Mouse (Mus musculus) midbrain, embryonic 14.5 days (tissue): ENCODE results near the gene Tbx5. TPM values are rescaled to one million over a fixed set of nuclear protein-coding genes. Genes with fewer than 3 reads are reported as not detected.

Experiments used
- ATAC-seq: fragments of 200-750 bp; cut with Nextera tagmentation; 2 replicates; pipeline ENCODE4 v1.8.0; 2017; ENCODE audit warnings: moderate number of reproducible peaks, moderate library complexity; ENCODE audit not compliant: low FRiP score, low TSS enrichment
- DNase-seq: peaks from one replicate; pipeline ENCODE4 v3.0.0-alpha.2; 2015
- H3K27ac ChIP-seq: fragments of 300-500 bp; sonication (generic); replicated peaks from 2 replicates; pipeline ENCODE4 v1.5.1; 2014; ENCODE audit warnings: mild to moderate bottlenecking, low read depth, low read length, moderate library complexity
- H3K27me3 ChIP-seq: fragments of 300-500 bp; sonication (generic); 2 replicates; pipeline ENCODE4 v1.6.1; 2014; ENCODE audit warnings: low read length, control low read depth, mixed read lengths; ENCODE audit not compliant: control insufficient read depth, insufficient read depth
- H3K36me3 ChIP-seq: fragments of 300-500 bp; sonication (generic); 2 replicates; pipeline ENCODE4 v1.6.1; 2014; ENCODE audit warnings: low read length, control low read depth; ENCODE audit not compliant: control insufficient read depth, insufficient read depth
- H3K4me1 ChIP-seq: fragments of 300-500 bp; sonication (generic); 2 replicates; pipeline ENCODE4 v1.6.1; 2014; ENCODE audit warnings: mild to moderate bottlenecking, antibody characterized with exemption, low read length, control low read depth; ENCODE audit not compliant: control insufficient read depth, insufficient read depth
- H3K4me2 ChIP-seq: fragments of 300-500 bp; sonication (generic); 2 replicates; pipeline ENCODE4 v1.6.1; 2014; ENCODE audit warnings: mild to moderate bottlenecking, low read length, moderate library complexity
- H3K4me3 ChIP-seq: fragments of 300-500 bp; sonication (generic); replicated peaks from 2 replicates; pipeline ENCODE4 v1.5.1; 2014; ENCODE audit warnings: low read depth, low read length
- H3K9ac ChIP-seq: fragments of 300-500 bp; sonication (generic); replicated peaks from 2 replicates; pipeline ENCODE4 v1.6.1; 2014; ENCODE audit warnings: mild to moderate bottlenecking, low read length, moderate library complexity
- H3K9me3 ChIP-seq: fragments of 300-500 bp; sonication (generic); 2 replicates; pipeline ENCODE4 v1.6.1; 2016; ENCODE audit warnings: low read length, control low read depth, mixed read lengths; ENCODE audit not compliant: control insufficient read depth
- WGBS: fragments of 180-500 bp; shearing (Covaris S2); extraction: QIAGEN DNeasy Blood & Tissue Kit; methylation state at CpG from one replicate; pipeline ENCODE4 v1.1.7; 2014; 5-methylcytosine and 5-hydroxymethylcytosine counted together
- polyA plus RNA-seq: library from polyadenylated mRNA; unstranded; fragments of >200 nt; fragmentation: Nextera tagmentation; extraction: Ambion mirVana; gene quantifications from 2 replicates; pipeline ENCODE4 v1.2.1, GENCODE M21; 2014

Gene Tbx5
- polyA plus RNA-seq, 1 experiment from 2014 or later, result 0.11 TPM

DNA sequence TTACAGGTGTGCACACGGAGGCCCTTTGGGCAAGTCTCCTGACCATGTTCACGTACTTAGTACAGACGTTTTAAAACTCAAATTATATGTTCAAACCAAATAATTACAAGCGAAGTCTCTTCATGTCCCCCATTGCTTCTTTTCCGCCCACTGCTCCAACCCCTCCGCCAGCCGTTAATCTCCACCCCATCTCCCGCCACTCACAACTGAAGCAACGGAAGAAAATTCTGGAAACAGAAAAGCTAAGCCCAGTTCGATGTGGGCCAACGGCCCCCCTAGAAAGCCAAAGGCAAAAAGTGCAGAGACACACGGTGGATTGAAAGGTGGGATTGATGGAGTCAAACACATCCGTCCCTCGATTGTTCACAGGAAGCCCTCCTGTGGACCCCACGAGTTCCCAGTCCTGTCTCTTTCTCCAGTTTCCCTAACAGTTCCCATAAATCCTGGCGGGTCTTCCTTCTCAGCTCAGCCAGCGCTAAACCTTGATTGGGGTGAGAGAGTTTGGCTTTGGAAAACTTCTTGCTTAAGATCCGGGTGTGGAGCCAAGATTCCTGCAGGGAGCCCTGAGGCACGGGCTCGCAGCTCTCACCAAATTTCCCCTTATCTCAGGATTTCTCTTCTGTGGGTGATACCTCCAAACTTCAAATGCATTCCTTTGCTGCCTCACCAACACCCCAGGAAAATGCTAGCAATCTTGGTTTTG is 24.8 kb upstream of the Tbx5 start:
- no peak for DNase-seq
- H3K9me3 ChIP-seq, result no peaks in the 10 kb centered on the region
- no peaks in the 10 kb centered on the region for H3K4me1 ChIP-seq
- 2% methylated on average over 20 of the region's 20 CpGs for WGBS
- ATAC-seq, result no peak
- no peak overlapping the region for H3K4me3 ChIP-seq
- H3K36me3 ChIP-seq, result no peaks in the 10 kb centered on the region
- H3K4me2 ChIP-seq, result no peak overlapping the region
- H3K27me3 ChIP-seq, result peaks cover 93% of the 10 kb centered on the region
- no peak overlapping the region for H3K27ac ChIP-seq
- no peak overlapping the region for H3K9ac ChIP-seq

DNA sequence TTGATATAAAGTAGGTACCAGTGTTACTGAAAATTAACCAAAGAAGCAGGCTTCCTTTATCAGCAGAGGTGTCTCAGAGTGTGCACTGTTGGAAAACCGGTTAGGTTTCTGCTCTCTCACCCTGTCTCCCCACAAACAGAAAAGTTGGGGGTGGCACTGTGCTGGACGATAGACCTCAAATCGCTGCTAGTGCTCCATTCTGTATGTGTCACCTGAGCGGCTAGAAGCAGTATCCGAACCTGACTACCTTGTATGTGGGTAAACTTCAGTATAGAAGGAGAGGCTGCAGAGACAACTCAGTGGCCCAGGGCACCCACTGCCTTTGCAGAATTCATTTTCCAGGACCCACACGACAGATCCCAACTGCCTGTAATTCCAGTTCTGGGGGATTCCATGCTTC is 23.8 kb upstream of the Tbx5 start:
- peaks cover 82% of the 10 kb centered on the region for H3K27me3 ChIP-seq
- H3K36me3 ChIP-seq, result no peaks in the 10 kb centered on the region
- 30% methylated on average over 6 of the region's 6 CpGs for WGBS
- no peaks in the 10 kb centered on the region for H3K4me1 ChIP-seq
- no peak overlapping the region for H3K27ac ChIP-seq
- H3K9me3 ChIP-seq, result no peaks in the 10 kb centered on the region
- no peak overlapping the region for H3K9ac ChIP-seq
- DNase-seq (no peak), ATAC-seq (no peak)
- H3K4me2 ChIP-seq, result no peak overlapping the region
- H3K4me3 ChIP-seq, result no peak overlapping the region

DNA sequence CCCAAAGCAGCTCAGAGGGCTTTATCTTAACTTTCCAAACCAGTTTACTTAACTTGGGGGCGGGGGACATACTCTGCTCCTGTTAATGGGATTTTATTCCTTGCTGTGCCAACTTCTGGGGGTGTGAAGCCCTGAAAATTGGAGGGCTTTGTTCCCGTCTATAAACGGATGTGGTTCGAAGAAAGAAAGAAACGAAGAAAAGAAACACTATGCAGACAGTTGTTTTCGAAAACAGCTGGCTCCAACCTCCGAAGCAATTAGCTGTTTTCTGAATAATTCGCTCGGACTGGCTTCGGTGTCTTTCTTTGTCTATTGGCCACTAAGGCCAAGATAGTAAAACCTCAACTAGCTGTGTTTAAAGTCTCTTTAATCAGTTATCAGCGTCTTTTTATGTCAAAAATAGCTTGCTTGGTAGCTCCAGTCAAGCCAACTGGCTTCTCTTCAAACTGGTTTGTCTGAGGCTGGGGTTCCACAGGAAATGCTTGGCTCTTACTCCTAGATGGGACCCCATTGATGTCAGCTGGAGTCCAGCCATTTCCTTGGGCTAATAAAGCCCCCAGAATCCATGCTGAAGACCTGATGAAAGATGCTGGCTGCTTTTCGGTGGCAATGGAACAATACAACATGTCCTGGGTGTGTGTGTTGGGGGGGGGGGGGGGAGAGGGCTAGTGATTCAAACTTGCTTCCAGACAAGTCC is 21.3 kb upstream of the Tbx5 start:
- ATAC-seq (no peak), DNase-seq (no peak)
- 59% methylated on average over 12 of the region's 12 CpGs for WGBS

DNA sequence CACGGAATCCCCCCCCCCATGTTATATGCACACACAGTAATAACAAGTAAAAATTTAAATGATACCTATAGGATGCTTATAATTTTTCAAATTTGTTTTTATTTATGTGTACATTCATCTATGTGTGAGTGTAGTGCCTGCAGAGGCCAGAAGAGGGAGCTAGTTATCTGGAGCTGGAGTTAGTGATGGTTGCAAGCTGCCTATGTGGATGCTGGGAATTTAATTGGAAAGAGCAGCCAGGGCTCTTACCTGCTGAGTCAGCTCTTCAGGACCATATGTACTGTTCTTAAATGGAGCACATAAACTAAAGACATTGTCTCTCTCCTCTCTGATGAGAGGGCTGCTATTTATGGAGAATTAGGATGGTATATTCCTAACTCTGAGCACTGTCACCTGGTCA is 17.2 kb upstream of the Tbx5 start:
- Histone ChIP-seq H3K36me3 (no peaks in the 10 kb centered on the region), H3K9ac (no peak overlapping the region), H3K4me3 (no peak overlapping the region), H3K4me2 (no peak overlapping the region), H3K9me3 (peaks cover 5% of the 10 kb centered on the region), H3K27ac (no peak overlapping the region), H3K4me1 (no peaks in the 10 kb centered on the region), H3K27me3 (peaks cover 34% of the 10 kb centered on the region)
- ATAC-seq (no peak), DNase-seq (no peak)
- WGBS, result 50% methylated on average over 1 of the region's 1 CpGs

More for the DNA sequence above, 21.3 kb upstream of the Tbx5 start:
- H3K27ac ChIP-seq, result no peak overlapping the region
- H3K36me3 ChIP-seq, result no peaks in the 10 kb centered on the region
- no peak overlapping the region for H3K4me3 ChIP-seq
- no peak overlapping the region for H3K9ac ChIP-seq
- H3K4me1 ChIP-seq, result no peaks in the 10 kb centered on the region
- H3K27me3 ChIP-seq, result peaks cover 61% of the 10 kb centered on the region
- peaks cover 5% of the 10 kb centered on the region for H3K9me3 ChIP-seq
- no peak overlapping the region for H3K4me2 ChIP-seq

DNA sequence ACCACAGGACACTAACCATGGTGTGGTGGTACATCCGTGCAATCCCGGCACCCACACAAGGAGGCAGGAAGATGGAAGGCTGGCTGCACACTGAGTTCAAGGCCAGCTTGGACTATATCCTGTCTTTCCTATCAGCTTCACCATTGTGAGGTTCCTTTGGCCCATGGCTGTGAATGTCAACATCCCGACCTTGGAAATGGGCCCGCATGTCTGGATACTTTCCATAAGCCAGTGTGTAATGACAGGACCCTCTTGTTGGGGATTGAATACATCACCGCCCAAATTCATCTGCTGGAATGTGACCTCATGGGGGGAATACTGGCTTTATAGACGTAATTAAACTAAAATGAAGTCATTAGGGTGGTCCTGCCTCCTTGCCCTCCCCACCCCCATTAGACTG is 12.0 kb upstream of the Tbx5 start:
- Histone ChIP-seq H3K4me2 (no peak overlapping the region), H3K4me3 (no peak overlapping the region), H3K9me3 (peaks cover under 1% of the 10 kb centered on the region; the same call in 1 of the 2 replicates), H3K36me3 (no peaks in the 10 kb centered on the region), H3K27ac (no peak overlapping the region), H3K9ac (no peak overlapping the region), H3K4me1 (no peaks in the 10 kb centered on the region), H3K27me3 (peaks cover 24% of the 10 kb centered on the region; the same call in 1 of the 2 replicates)
- ATAC-seq, result no peak
- DNase-seq, result no peak
- WGBS, result 89% methylated on average over 6 of the region's 6 CpGs

DNA sequence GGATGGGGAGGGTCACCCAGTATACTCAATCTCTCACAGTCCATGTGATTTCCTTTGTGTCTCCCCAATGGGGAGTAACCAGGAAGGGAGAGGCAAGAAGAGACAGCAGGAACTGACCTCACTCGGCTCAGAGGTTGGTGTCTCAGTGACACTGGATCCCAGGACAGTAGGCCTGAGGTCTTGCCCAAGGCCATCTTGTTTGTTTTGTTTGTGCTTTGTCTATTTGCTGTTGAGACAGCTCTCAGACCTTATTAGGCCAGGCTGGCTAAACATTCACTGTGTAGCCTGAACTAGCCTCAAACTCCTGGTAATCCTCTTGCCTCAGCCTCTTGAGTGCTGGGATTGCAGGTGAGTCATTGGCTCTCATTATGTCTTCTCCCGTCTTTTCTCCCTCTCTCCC is 11.0 kb upstream of the Tbx5 start:
- H3K4me3 ChIP-seq, result no peak overlapping the region
- no peak overlapping the region for H3K4me2 ChIP-seq
- WGBS, result 58% methylated on average over 2 of the region's 2 CpGs
- H3K27ac ChIP-seq, result no peak overlapping the region
- H3K9ac ChIP-seq, result no peak overlapping the region
- H3K4me1 ChIP-seq, result no peaks in the 10 kb centered on the region
- no peaks in the 10 kb centered on the region for H3K36me3 ChIP-seq
- H3K27me3 ChIP-seq, result peaks cover 21% of the 10 kb centered on the region; the same call in 1 of the 2 replicates
- no peak for ATAC-seq
- no peaks in the 10 kb centered on the region for H3K9me3 ChIP-seq
- DNase-seq, result no peak

DNA sequence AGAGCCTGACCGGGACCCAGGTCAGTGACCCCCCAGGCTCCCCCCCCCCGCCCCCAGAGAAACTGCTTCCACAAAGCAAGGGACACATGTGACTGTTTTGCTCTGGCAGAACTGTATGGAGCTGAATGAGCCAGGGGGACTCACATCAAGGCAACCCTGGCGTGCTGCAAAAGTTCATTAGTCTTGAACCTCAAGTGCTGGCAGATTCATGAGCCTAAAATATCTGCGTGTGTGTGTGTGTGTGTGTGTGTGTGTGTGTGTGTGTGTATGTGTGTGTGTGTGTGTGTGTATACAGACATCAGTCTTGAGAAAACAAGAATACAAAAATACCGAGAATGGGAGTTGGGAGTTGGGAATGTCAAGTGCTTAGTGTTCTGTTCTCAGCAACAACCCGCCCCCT is 5.1 kb upstream of the Tbx5 start:
- no peaks in the 10 kb centered on the region for H3K4me1 ChIP-seq
- H3K4me2 ChIP-seq, result no peak overlapping the region
- H3K9ac ChIP-seq, result no peak overlapping the region
- H3K27me3 ChIP-seq, result peaks cover 62% of the 10 kb centered on the region
- H3K4me3 ChIP-seq, result no peak overlapping the region
- no peaks in the 10 kb centered on the region for H3K9me3 ChIP-seq
- no peaks in the 10 kb centered on the region for H3K36me3 ChIP-seq
- H3K27ac ChIP-seq, result no peak overlapping the region
- ATAC-seq, result no peak
- DNase-seq, result no peak
- WGBS, result 62% methylated on average over 6 of the region's 6 CpGs

DNA sequence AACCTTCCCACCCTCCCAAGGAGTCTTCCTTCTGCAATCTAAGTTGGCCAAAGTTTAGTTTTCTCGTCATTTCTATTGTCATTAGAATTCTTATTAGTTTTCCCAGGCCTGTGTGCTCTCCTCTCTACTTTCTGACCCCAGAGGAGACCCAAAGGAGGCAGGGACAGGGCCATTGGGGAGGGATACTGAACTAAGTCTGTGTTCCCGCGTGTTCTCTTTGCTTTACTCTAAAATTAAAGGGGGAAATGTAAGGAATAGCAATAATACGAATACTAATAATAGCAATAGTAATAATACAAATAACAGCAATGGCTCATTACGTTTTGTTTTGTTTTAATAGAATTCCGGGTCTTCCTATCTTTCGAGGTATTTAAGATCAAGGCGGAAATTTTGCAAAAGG is 1.9 kb upstream of the Tbx5 start:
- H3K9ac ChIP-seq, result no peak overlapping the region
- H3K27ac ChIP-seq, result no peak overlapping the region
- H3K4me2 ChIP-seq, result no peak overlapping the region
- no peaks in the 10 kb centered on the region for H3K36me3 ChIP-seq
- 4% methylated on average over 8 of the region's 8 CpGs for WGBS
- peaks cover 86% of the 10 kb centered on the region for H3K27me3 ChIP-seq
- no peak overlapping the region for H3K4me3 ChIP-seq
- no peaks in the 10 kb centered on the region for H3K9me3 ChIP-seq
- ATAC-seq (no peak), DNase-seq (no peak)
- H3K4me1 ChIP-seq, result no peaks in the 10 kb centered on the region

DNA sequence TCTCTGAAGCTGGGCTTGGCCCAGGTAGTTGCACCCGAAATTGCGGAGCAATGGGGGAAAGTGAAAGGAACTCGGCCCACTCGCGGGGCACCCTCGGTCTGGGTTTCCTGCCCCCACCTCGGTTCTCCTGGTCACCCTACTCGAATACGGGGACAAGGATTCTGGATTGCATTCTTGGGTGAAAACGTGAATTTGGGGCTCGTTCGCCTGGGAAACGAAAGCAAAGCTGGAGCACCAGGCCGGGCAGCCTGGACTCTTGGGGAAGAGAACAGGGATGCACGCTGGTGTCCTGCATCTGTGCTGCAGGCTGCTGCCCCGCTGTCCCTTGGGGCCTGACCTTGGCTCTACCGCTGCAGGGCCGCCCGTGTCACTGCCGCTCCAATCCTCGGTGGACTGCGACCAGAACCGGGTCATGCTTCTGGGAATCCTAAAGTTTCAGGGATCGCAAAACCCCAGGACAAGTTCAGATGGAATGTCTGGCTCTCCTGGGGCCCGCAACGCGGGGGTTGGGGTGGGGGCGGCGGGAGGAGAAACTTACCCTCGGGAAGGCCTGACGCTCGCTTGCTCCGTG is 1.2 kb upstream of the Tbx5 start:
- no peak overlapping the region for H3K4me3 ChIP-seq
- no peaks in the 10 kb centered on the region for H3K36me3 ChIP-seq
- H3K4me2 ChIP-seq, result no peak overlapping the region
- peaks cover 91% of the 10 kb centered on the region for H3K27me3 ChIP-seq
- no peak overlapping the region for H3K27ac ChIP-seq
- H3K4me1 ChIP-seq, result no peaks in the 10 kb centered on the region
- no peak for ATAC-seq
- no peak overlapping the region for H3K9ac ChIP-seq
- no peak for DNase-seq
- under 1% methylated on average over 33 of the region's 33 CpGs for WGBS
- H3K9me3 ChIP-seq, result no peaks in the 10 kb centered on the region
